Mouse (Mus musculus): ENCODE measurements around the gene Fam71a. TPM values are rescaled to one million over a fixed set of nuclear protein-coding genes. Genes with fewer than 3 reads are reported as not detected.

The Fam71a gene
- total RNA-seq, 1 experiment from 2014 or later = 0.91 TPM

GRCm38 (mm10) chr1:191125811-191126638 lies 38.6 kb downstream of the Fam71a start:
- peak; percentile 91 for ATAC-seq (replicated peaks; ENCODE audit: low read depth, poor library complexity, severe bottlenecking)

- no peak for ATAC-seq (replicated peaks; ENCODE audit: low read depth, poor library complexity, severe bottlenecking)
Measured at GRCm38 (mm10) chr1:191124288-191124687, 40.3 kb downstream of the Fam71a start.

- ATAC-seq (replicated peaks; ENCODE audit: low read depth, poor library complexity, severe bottlenecking) = no peak
Measured at GRCm38 (mm10) chr1:191123696-191124095, 40.9 kb downstream of the Fam71a start.

- ATAC-seq (replicated peaks; ENCODE audit: low read depth, poor library complexity, severe bottlenecking) = peak; percentile 28
Measured at GRCm38 (mm10) chr1:191122744-191123143, 41.9 kb downstream of the Fam71a start.

- ATAC-seq (replicated peaks; ENCODE audit: low read depth, poor library complexity, severe bottlenecking) = no peak
Measured at GRCm38 (mm10) chr1:191115514-191116238, 48.9 kb downstream of the Fam71a start.

- peak; percentile 61 for ATAC-seq (replicated peaks; ENCODE audit: low read depth, poor library complexity, severe bottlenecking)
Measured at GRCm38 (mm10) chr1:191114868-191115267, 49.7 kb downstream of the Fam71a start.

Other genes starting within 250 kb of the Fam71a start
- 44.6 and 64.5 TPM in 2 replicates for gene Angel2, start 239.7 kb downstream of the Fam71a start, total RNA-seq (2017)
- gene Vash2, start 185.5 kb downstream of the Fam71a start, total RNA-seq (2017) = 0.50 TPM in 1 of 2 replicates, not detected in the other
- gene Flvcr1, start 138.7 kb downstream of the Fam71a start, total RNA-seq (2017) = 21.1 and 26.6 TPM in 2 replicates
- gene Spata45, start 128.2 kb downstream of the Fam71a start, total RNA-seq (2017) = not detected in 2 replicates
- gene Tatdn3, start 101.9 kb downstream of the Fam71a start, total RNA-seq (2017) = 16.9 and 24.8 TPM in 2 replicates
- 10.2 and 13.3 TPM in 2 replicates for gene Nsl1, start 101.8 kb downstream of the Fam71a start, total RNA-seq (2017)
- gene Batf3, start 67.0 kb downstream of the Fam71a start, total RNA-seq (2017) = 6.0 TPM in 1 of 2 replicates, not detected in the other
- 17.2 and 39.8 TPM in 2 replicates for gene Atf3, start 53.2 kb upstream of the Fam71a start, total RNA-seq (2017)
- 15.9 and 19.2 TPM in 2 replicates for gene Nenf, start 153.4 kb upstream of the Fam71a start, total RNA-seq (2017)
- gene Tmem206, start 161.1 kb upstream of the Fam71a start, total RNA-seq (2017) = 28.1 and 32.6 TPM in 2 replicates
- 107 and 115 TPM in 2 replicates for gene Ppp2r5a, start 238.5 kb upstream of the Fam71a start, total RNA-seq (2017)